Comparison of ENCODE assay signal across 15 mouse cellular contexts in the genomic region with DNA sequence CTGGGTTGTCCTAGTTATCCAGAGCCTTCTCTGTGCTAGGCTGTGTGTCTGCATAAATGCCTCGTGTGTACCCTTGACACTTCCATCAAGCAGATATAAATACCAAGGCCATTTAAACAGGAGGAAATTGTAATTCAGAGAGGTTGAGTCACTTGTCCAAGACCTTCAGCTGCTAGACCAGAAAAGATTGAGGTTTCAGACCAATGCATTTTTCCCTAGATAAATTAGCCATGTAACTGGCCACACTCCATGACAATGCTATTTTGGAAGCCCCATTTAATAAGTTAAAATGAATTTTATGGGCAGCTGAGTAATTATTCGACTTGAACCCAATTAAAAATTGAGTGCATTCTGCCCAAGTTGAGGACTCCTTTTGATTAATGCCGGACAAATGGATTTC.
DNase-seq lines count a peak whose midpoint lies in the region.
"Had no signal": no experiment of that assay in that cellular context is flagged by ENCODE, and none has a peak within 500 bp of the region (broad histone marks: within the 10 kb centered on the region; RNA-seq: fewer than 3 reads in every experiment).

No protein-coding gene starts in this region.

- DNase-seq in adrenal gland, adult 2 months, result peak; percentile 47
- no peak for DNase-seq in adrenal gland, postnatal 25 days
- peak; percentile 25 for DNase-seq in adrenal gland, adult 8-10 months
- no peak for DNase-seq in adrenal gland, postnatal 10 days
- DNase-seq in Muller cell, postnatal 12 days (ENCODE audit: inconsistent ontology term), result peak; percentile 67
- DNase-seq in heart, postnatal 25 days (ENCODE audit: low spot score), result no peak
- DNase-seq: B cell, adult 2 months; cerebellum, adult 11 months; cerebellum, adult 11-12 months; cerebellum, adult 18-20 months; cerebellum, adult 2 months; cerebellum, adult 8-10 months; cerebellum, adult 9-10 months; cerebellum, adult 9-11 months; cerebellum, postnatal 10 days had no signal

- intact Hi-C loops in heart, postnatal 25 days (cut with DNase I), result no loop called here

Comparison
In these comparisons a context has a peak if more than half of its experiments do, and no peak if none do; other contexts are left out.
1. DNase-seq: peak in adrenal gland, adult 2 months (single experiment), adrenal gland, adult 8-10 months (single experiment) and Muller cell, postnatal 12 days (single experiment); none in adrenal gland, postnatal 25 days (single experiment), adrenal gland, postnatal 10 days (single experiment) and heart, postnatal 25 days (single experiment).